Mouse (Mus musculus) heart, embryonic 16.5 days (tissue): Measurements from ENCODE around the gene Kcnq2. TPM values are rescaled to one million over a fixed set of nuclear protein-coding genes. Genes with fewer than 3 reads are reported as not detected.

Experiments used
- ATAC-seq: fragments of 200-750 bp; cut with Nextera tagmentation; replicated peaks from 2 replicates; pipeline ENCODE4 v1.8.0; 2017; ENCODE audit warnings: moderate number of reproducible peaks; ENCODE audit not compliant: insufficient read depth, low FRiP score; ENCODE audit errors: extremely low read depth
- H3K27ac ChIP-seq: fragments of 300-500 bp; sonication (generic); 2 replicates; pipeline ENCODE4 v1.5.1; 2014; ENCODE audit warnings: mild to moderate bottlenecking, low read length, control low read depth, moderate library complexity
- H3K27me3 ChIP-seq: fragments of 300-500 bp; sonication (generic); 2 replicates; pipeline ENCODE4 v1.6.1; 2014; ENCODE audit warnings: low read length, mixed read lengths; ENCODE audit not compliant: control insufficient read depth, insufficient read depth
- H3K36me3 ChIP-seq: fragments of 300-500 bp; sonication (generic); 2 replicates; pipeline ENCODE4 v1.6.1; 2014; ENCODE audit not compliant: control insufficient read depth, insufficient read depth
- H3K4me1 ChIP-seq: fragments of 300-500 bp; sonication (generic); 2 replicates; pipeline ENCODE4 v1.6.1; 2014; ENCODE audit warnings: low read length, mixed read lengths; ENCODE audit not compliant: control insufficient read depth, insufficient read depth
- H3K4me2 ChIP-seq: fragments of 300-500 bp; sonication (generic); 2 replicates; pipeline ENCODE4 v1.6.1; 2014; ENCODE audit warnings: low read depth, mild to moderate bottlenecking, control low read depth, low read length
- H3K4me3 ChIP-seq: fragments of 300-500 bp; sonication (generic); 2 replicates; pipeline ENCODE4 v1.5.1; 2014; ENCODE audit warnings: mild to moderate bottlenecking, control low read depth, low read length
- H3K9ac ChIP-seq: fragments of 300-500 bp; sonication (generic); 2 replicates; pipeline ENCODE4 v1.6.1; 2014; ENCODE audit warnings: low read length, control low read depth
- H3K9me3 ChIP-seq: fragments of 300-500 bp; sonication (generic); replicated peaks from 2 replicates; pipeline ENCODE4 v1.6.1; 2016; ENCODE audit warnings: low read length; ENCODE audit not compliant: control insufficient read depth
- whole genome bisulfite sequencing: fragments of 180-500 bp; shearing (Covaris S2); extraction: QIAGEN DNeasy Blood & Tissue Kit; methylation state at CpG from one replicate; pipeline ENCODE4 v1.1.7; 2014; 5-methylcytosine and 5-hydroxymethylcytosine counted together
- polyA plus RNA-seq: library from polyadenylated mRNA; unstranded; fragments of >200 nt; fragmentation: Nextera tagmentation; extraction: Ambion mirVana; gene quantifications from 2 replicates; pipeline ENCODE4 v1.2.1, GENCODE M21; 2015

Gene Kcnq2
- polyA plus RNA-seq: 0.07 and 0.11 TPM in 2 replicates

DNA sequence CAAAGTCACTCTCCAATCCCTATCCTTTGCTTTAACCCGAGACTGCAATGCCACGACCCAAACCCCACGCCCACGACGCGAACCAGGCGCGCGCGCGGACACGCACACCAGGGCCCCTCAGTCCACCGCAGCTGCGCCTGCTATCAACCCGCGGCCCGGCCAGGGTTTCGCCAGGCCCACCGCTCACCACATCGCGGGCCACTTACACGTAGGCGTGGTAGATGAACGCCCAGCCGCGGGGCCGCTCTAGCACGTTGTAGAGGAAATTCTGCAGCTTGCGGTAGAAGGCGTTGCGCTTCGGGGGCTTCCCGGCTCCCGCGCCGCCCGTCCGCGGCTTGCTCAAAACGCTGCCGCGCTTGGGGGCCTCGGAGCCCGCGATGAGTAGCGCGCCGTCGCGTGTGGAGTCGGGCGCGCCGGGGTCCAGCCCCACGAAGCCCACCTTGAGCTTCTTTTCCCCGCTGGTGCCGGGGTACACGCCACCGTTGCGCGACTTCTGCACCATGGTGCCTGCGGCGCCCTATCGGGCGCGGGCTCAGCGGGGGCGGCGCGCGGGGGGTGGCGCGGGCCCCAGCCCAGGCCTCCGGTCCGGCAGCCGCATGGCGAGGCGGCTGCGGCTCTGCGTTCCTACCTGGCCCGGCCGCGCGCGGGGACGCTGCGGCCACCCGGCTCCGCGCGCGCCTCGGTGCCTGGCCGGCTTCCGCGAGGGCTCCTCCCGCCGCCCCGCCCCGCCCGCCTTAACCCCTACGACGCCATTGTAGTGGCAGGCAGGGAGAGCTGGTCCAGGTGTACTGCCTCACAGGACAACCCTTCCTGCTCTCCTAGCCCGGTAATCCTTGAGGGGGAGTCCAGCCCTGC, at the start of gene Kcnq2:
TSS of gene Kcnq2 (minus strand) at position 710 of the 855 bp plus-strand sequence.
- ATAC-seq: no peak
- Histone ChIP-seq H3K4me3 (peak within 1 kb of the TSS; percentile 48), H3K9me3 (no peaks in the 10 kb centered on the region), H3K9ac (no peak within 1 kb of the TSS), H3K27ac (no peak within 1 kb of the TSS), H3K4me2 (peak within 1 kb of the TSS; percentile 62), H3K4me1 (no peaks in the 10 kb centered on the region), H3K27me3 (peaks cover 65% of the 10 kb centered on the region), H3K36me3 (no peaks in the 10 kb centered on the region)
- under 1% methylated on average over 104 of the region's 104 CpGs for WGBS

- Histone ChIP-seq H3K27me3 (no peaks in the 10 kb centered on the region), H3K4me1 (no peaks in the 10 kb centered on the region), H3K27ac (no peak overlapping the region), H3K4me3 (no peak overlapping the region), H3K4me2 (no peak overlapping the region), H3K36me3 (no peaks in the 10 kb centered on the region), H3K9me3 (no peaks in the 10 kb centered on the region), H3K9ac (no peak overlapping the region)
- ATAC-seq: no peak
- WGBS: 53% methylated on average over 6 of the region's 6 CpGs
Measured at GRCm38 (mm10) chr2:181180898-181181297, 45.8 kb upstream of the Kcnq2 start.

GRCm38 (mm10) chr2:181178471-181178870, 43.4 kb upstream of the Kcnq2 start:
- no peak for ATAC-seq
- 51% methylated on average over 5 of the region's 5 CpGs for WGBS
- Histone ChIP-seq H3K9me3 (no peaks in the 10 kb centered on the region), H3K9ac (no peak overlapping the region), H3K4me2 (no peak overlapping the region), H3K4me1 (no peaks in the 10 kb centered on the region), H3K4me3 (no peak overlapping the region), H3K27ac (no peak overlapping the region), H3K27me3 (no peaks in the 10 kb centered on the region), H3K36me3 (no peaks in the 10 kb centered on the region)

GRCm38 (mm10) chr2:181178015-181178414, 42.9 kb upstream of the Kcnq2 start:
- Histone ChIP-seq H3K4me1 (no peaks in the 10 kb centered on the region), H3K9me3 (no peaks in the 10 kb centered on the region), H3K9ac (no peak overlapping the region), H3K36me3 (no peaks in the 10 kb centered on the region), H3K4me2 (no peak overlapping the region), H3K27me3 (no peaks in the 10 kb centered on the region), H3K27ac (no peak overlapping the region), H3K4me3 (no peak overlapping the region)
- WGBS: 65% methylated on average over 3 of the region's 3 CpGs
- no peak for ATAC-seq

- no peaks in the 10 kb centered on the region for H3K36me3 ChIP-seq
- no peak overlapping the region for H3K9ac ChIP-seq
- no peaks in the 10 kb centered on the region for H3K27me3 ChIP-seq
- no peak overlapping the region for H3K4me3 ChIP-seq
- H3K9me3 ChIP-seq: 0 out of 2 replicates have a peak, but pooled peaks cover under 1% of the 10 kb centered on the region
- no peak overlapping the region for H3K27ac ChIP-seq
- H3K4me2 ChIP-seq: no peak overlapping the region
- 81% methylated on average over 3 of the region's 3 CpGs for WGBS
- no peaks in the 10 kb centered on the region for H3K4me1 ChIP-seq
- ATAC-seq: no peak
Measured at GRCm38 (mm10) chr2:181174646-181175045, 39.5 kb upstream of the Kcnq2 start.

- H3K9ac ChIP-seq: no peak overlapping the region
- no peaks in the 10 kb centered on the region for H3K36me3 ChIP-seq
- 80% methylated on average over 5 of the region's 5 CpGs for whole genome bisulfite sequencing
Measured at GRCm38 (mm10) chr2:181166469-181166868, 31.4 kb upstream of the Kcnq2 start.

DNA sequence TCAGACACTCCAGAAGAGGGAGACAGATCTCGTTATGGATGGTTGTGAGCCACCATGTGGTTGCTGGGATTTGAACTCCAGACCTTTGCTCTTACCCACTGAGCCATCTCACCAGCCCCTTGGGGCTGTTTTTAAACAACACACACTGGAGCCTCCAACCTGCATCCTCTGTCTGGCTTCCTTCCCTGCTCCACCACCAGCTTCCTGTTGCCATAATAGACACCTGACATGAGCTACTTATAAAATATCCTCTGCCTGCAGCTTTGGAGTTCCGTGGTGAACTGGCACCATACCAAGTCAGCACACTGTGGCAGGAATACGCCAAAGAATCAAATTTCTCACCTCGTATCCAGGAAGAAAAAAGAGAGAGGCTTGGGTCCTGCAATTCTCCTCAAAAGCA, 25.7 kb upstream of the Kcnq2 start:
- no peak overlapping the region for H3K27ac ChIP-seq
- H3K27me3 ChIP-seq: peaks cover 14% of the 10 kb centered on the region
- no peak overlapping the region for H3K4me2 ChIP-seq
- H3K4me3 ChIP-seq: no peak overlapping the region
- no peaks in the 10 kb centered on the region for H3K36me3 ChIP-seq
- H3K9me3 ChIP-seq: no peaks in the 10 kb centered on the region
- no peak overlapping the region for H3K9ac ChIP-seq
- 56% methylated on average over 4 of the region's 4 CpGs for WGBS
- no peak for ATAC-seq
- H3K4me1 ChIP-seq: peaks cover 29% of the 10 kb centered on the region

More at GRCm38 (mm10) chr2:181166469-181166868, 31.4 kb upstream of the Kcnq2 start:
- Histone ChIP-seq H3K9me3 (0 out of 2 replicates have a peak, but pooled peaks cover 3% of the 10 kb centered on the region), H3K4me3 (no peak overlapping the region), H3K27me3 (no peaks in the 10 kb centered on the region), H3K4me1 (no peaks in the 10 kb centered on the region), H3K27ac (no peak overlapping the region), H3K4me2 (no peak overlapping the region)
- no peak for ATAC-seq

DNA sequence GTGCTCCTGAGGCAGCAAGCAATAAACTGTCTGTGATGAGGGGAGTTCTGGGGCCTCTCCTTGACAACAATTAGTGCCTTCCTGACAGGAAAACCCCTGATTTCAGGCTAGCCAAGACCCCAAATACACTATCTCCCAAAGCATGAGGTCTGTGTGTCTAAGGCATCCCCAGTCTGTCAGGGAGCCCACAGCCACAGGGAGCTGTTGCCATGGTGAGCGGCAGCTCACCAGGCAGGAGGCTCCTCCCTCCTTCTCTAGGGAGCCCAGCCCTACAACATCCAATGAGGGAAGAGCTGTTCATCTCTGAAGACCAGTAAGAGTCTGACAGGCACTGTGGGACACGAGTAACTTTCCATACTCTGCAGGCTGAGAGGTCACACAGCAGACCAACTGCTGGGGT, 24.7 kb upstream of the Kcnq2 start:
- peak overlapping the region; percentile 93 for H3K27ac ChIP-seq
- WGBS: 0% methylated on average over 2 of the region's 2 CpGs
- peaks cover 34% of the 10 kb centered on the region for H3K4me1 ChIP-seq
- peaks cover 15% of the 10 kb centered on the region for H3K27me3 ChIP-seq
- H3K9me3 ChIP-seq: no peaks in the 10 kb centered on the region
- peak overlapping the region; percentile 60 for H3K4me2 ChIP-seq
- H3K9ac ChIP-seq: peak overlapping the region; percentile 66
- H3K36me3 ChIP-seq: no peaks in the 10 kb centered on the region
- H3K4me3 ChIP-seq: peak overlapping the region; percentile 11; the same call in 1 of the 2 replicates
- peak; percentile 71 for ATAC-seq

GRCm38 (mm10) chr2:181159091-181159514, 24.0 kb upstream of the Kcnq2 start:
- Histone ChIP-seq H3K36me3 (no peaks in the 10 kb centered on the region), H3K4me3 (peak overlapping the region; percentile 15), H3K27me3 (peaks cover 15% of the 10 kb centered on the region), H3K9me3 (no peaks in the 10 kb centered on the region), H3K27ac (peak overlapping the region; percentile 93), H3K4me1 (peaks cover 38% of the 10 kb centered on the region), H3K9ac (peak overlapping the region; percentile 66), H3K4me2 (peak overlapping the region; percentile 60)
- WGBS: 29% methylated on average over 7 of the region's 7 CpGs
- peak; percentile 83 for ATAC-seq
